Mouse (Mus musculus): ENCODE results near the gene Pcgf1. TPM values are rescaled to one million over a fixed set of nuclear protein-coding genes. Genes with fewer than 3 reads are reported as not detected.

Pcgf1 gene
- total and polyA plus RNA-seq, 2 experiments, result 4.1 to 10.8 TPM

GRCm38 (mm10) chr6:83066441-83066840 is 11.2 kb upstream of the Pcgf1 start:
- H3K36me3 ChIP-seq (ENCODE audit: control insufficient read depth, insufficient read depth, low read length), result no peaks in the 10 kb centered on the region
- 84% methylated on average over 6 of the region's 6 CpGs for WGBS

GRCm38 (mm10) chr6:83068221-83068620 is 9.4 kb upstream of the Pcgf1 start:
- H3K36me3 ChIP-seq (ENCODE audit: control insufficient read depth, insufficient read depth, low read length), result no peaks in the 10 kb centered on the region
- no peak for DNase-seq (ENCODE audit: extremely low read depth, low read depth, low spot score)
- WGBS, result 48% methylated on average over 8 of the region's 8 CpGs
- no peak overlapping the region for H3K4me3 ChIP-seq (ENCODE audit: insufficient read depth, low read depth, low read length)
- no peaks in the 10 kb centered on the region for H3K79me2 ChIP-seq (ENCODE audit: control insufficient read depth, insufficient read depth, low read length)
- no peak for TF ChIP-seq CTCF (IDR thresholded peaks at IDR 0.05; ENCODE audit: low read depth, low read length)
- no peak for TF ChIP-seq POLR2A (IDR thresholded peaks at IDR 0.05; ENCODE audit: extremely low read depth, insufficient read depth, low read length)
- H3K4me1 ChIP-seq (ENCODE audit: control insufficient read depth, insufficient read depth, low read length), result 0 out of 2 replicates have a peak, but pooled peaks cover 1% of the 10 kb centered on the region
- H3K27ac ChIP-seq (replicated peaks; ENCODE audit: insufficient read depth, low read depth, low read length), result no peak overlapping the region
- no peak overlapping the region for H3K9ac ChIP-seq (ENCODE audit: low read depth, low read length)
- peaks cover 39% of the 10 kb centered on the region for H3K27me3 ChIP-seq (ENCODE audit: control insufficient read depth, insufficient read depth, low read length)

More at GRCm38 (mm10) chr6:83066441-83066840, 11.2 kb upstream of the Pcgf1 start:
- Histone ChIP-seq H3K79me2 (ENCODE audit: control insufficient read depth, insufficient read depth, low read length) (no peaks in the 10 kb centered on the region), H3K4me3 (ENCODE audit: insufficient read depth, low read depth, low read length) (no peak overlapping the region), H3K27ac (replicated peaks; ENCODE audit: insufficient read depth, low read depth, low read length) (no peak overlapping the region), H3K4me1 (ENCODE audit: control insufficient read depth, insufficient read depth, low read length) (0 out of 2 replicates have a peak, but pooled peaks cover 1% of the 10 kb centered on the region), H3K9ac (ENCODE audit: low read depth, low read length) (no peak overlapping the region), H3K27me3 (ENCODE audit: control insufficient read depth, insufficient read depth, low read length) (peaks cover 29% of the 10 kb centered on the region)
- TF ChIP-seq CTCF (IDR thresholded peaks at IDR 0.05; ENCODE audit: low read depth, low read length), result no peak
- no peak for TF ChIP-seq POLR2A (IDR thresholded peaks at IDR 0.05; ENCODE audit: extremely low read depth, insufficient read depth, low read length)
- DNase-seq (ENCODE audit: extremely low read depth, low read depth, low spot score), result no peak

- Histone ChIP-seq H3K4me3 (ENCODE audit: insufficient read depth, low read depth, low read length) (peak overlapping the region; percentile 49; the same call in 1 of the 2 replicates), H3K36me3 (ENCODE audit: control insufficient read depth, insufficient read depth, low read length) (no peaks in the 10 kb centered on the region), H3K4me1 (ENCODE audit: control insufficient read depth, insufficient read depth, low read length) (0 out of 2 replicates have a peak, but pooled peaks cover 1% of the 10 kb centered on the region), H3K27ac (replicated peaks; ENCODE audit: insufficient read depth, low read depth, low read length) (no peak overlapping the region), H3K79me2 (ENCODE audit: control insufficient read depth, insufficient read depth, low read length) (no peaks in the 10 kb centered on the region), H3K9ac (ENCODE audit: low read depth, low read length) (peak overlapping the region; percentile 0), H3K27me3 (ENCODE audit: control insufficient read depth, insufficient read depth, low read length) (peaks cover 39% of the 10 kb centered on the region)
- TF ChIP-seq CTCF (IDR thresholded peaks at IDR 0.05; ENCODE audit: low read depth, low read length), result no peak
- no peak for TF ChIP-seq POLR2A (IDR thresholded peaks at IDR 0.05; ENCODE audit: extremely low read depth, insufficient read depth, low read length)
- 3% methylated on average over 81 of the region's 81 CpGs for WGBS
- no peak for DNase-seq (ENCODE audit: extremely low read depth, low read depth, low spot score)
These were observed 8.8 kb upstream of the Pcgf1 start for GRCm38 (mm10) chr6:83068706-83069487.

GRCm38 (mm10) chr6:83069488-83070246 is 8.0 kb upstream of the Pcgf1 start:
- no peak overlapping the region for H3K27ac ChIP-seq (replicated peaks; ENCODE audit: insufficient read depth, low read depth, low read length)
- DNase-seq (ENCODE audit: extremely low read depth, low read depth, low spot score), result no peak
- peaks cover 39% of the 10 kb centered on the region for H3K27me3 ChIP-seq (ENCODE audit: control insufficient read depth, insufficient read depth, low read length)
- H3K4me1 ChIP-seq (ENCODE audit: control insufficient read depth, insufficient read depth, low read length), result 0 out of 2 replicates have a peak, but pooled peaks cover 1% of the 10 kb centered on the region
- no peaks in the 10 kb centered on the region for H3K36me3 ChIP-seq (ENCODE audit: control insufficient read depth, insufficient read depth, low read length)
- H3K4me3 ChIP-seq (ENCODE audit: insufficient read depth, low read depth, low read length), result no peak overlapping the region; the same call in 1 of the 2 replicates
- H3K79me2 ChIP-seq (ENCODE audit: control insufficient read depth, insufficient read depth, low read length), result no peaks in the 10 kb centered on the region
- TF ChIP-seq CTCF (IDR thresholded peaks at IDR 0.05; ENCODE audit: low read depth, low read length), result no peak
- no peak overlapping the region for H3K9ac ChIP-seq (ENCODE audit: low read depth, low read length)
- WGBS, result 3% methylated on average over 65 of the region's 69 CpGs

- Histone ChIP-seq H3K27ac (replicated peaks; ENCODE audit: insufficient read depth, low read depth, low read length) (no peak within 1 kb of the TSS), H3K79me2 (ENCODE audit: control insufficient read depth, insufficient read depth, low read length) (no peaks in the 10 kb centered on the region), H3K4me3 (ENCODE audit: insufficient read depth, low read depth, low read length) (peak within 1 kb of the TSS; percentile 49; the same call in 1 of the 2 replicates), H3K27me3 (ENCODE audit: control insufficient read depth, insufficient read depth, low read length) (peaks cover 39% of the 10 kb centered on the region), H3K9ac (ENCODE audit: low read depth, low read length) (no peak within 1 kb of the TSS), H3K36me3 (ENCODE audit: control insufficient read depth, insufficient read depth, low read length) (no peaks in the 10 kb centered on the region), H3K4me1 (ENCODE audit: control insufficient read depth, insufficient read depth, low read length) (0 out of 2 replicates have a peak, but pooled peaks cover 1% of the 10 kb centered on the region)
- TF ChIP-seq POLR2A (IDR thresholded peaks at IDR 0.05; ENCODE audit: extremely low read depth, insufficient read depth, low read length), result no peak
- no peak for TF ChIP-seq CTCF (IDR thresholded peaks at IDR 0.05; ENCODE audit: low read depth, low read length)
- 15% methylated on average over 7 of the region's 10 CpGs for WGBS
- no peak for DNase-seq (ENCODE audit: extremely low read depth, low read depth, low spot score)
These were observed 7.6 kb upstream of the Pcgf1 start, which contains the start of gene Tlx2 for GRCm38 (mm10) chr6:83070247-83070310. Gene Tlx2, minus strand, starts transcription at chr6:83070293.

Data from liver, adult 2 months (tissue).